Mouse (Mus musculus) liver, embryonic 16.5 days (tissue): Measurements from ENCODE around the gene Pdcd4. TPM values are rescaled to one million over a fixed set of nuclear protein-coding genes. Genes with fewer than 3 reads are reported as not detected.

ENCODE experiments used
- ATAC-seq: fragments of 200-750 bp; cut with Nextera tagmentation; 2 replicates; pipeline ENCODE4 v1.8.0; 2017; ENCODE audit warnings: low read depth, mild to moderate bottlenecking, moderate number of reproducible peaks, moderate library complexity
- H3K27ac ChIP-seq: fragments of 300-500 bp; sonication (generic); 2 replicates; pipeline ENCODE4 v1.5.1; 2014; ENCODE audit warnings: mild to moderate bottlenecking, low read length
- H3K27me3 ChIP-seq: fragments of 300-500 bp; sonication (generic); 2 replicates; pipeline ENCODE4 v1.6.1; 2014; ENCODE audit warnings: low read depth, low read length, mixed read lengths; ENCODE audit not compliant: control insufficient read depth, insufficient read depth
- H3K36me3 ChIP-seq: fragments of 300-500 bp; sonication (generic); 2 replicates; pipeline ENCODE4 v1.6.1; 2014; ENCODE audit warnings: mild to moderate bottlenecking; ENCODE audit not compliant: control insufficient read depth, insufficient read depth
- H3K4me1 ChIP-seq: fragments of 300-500 bp; sonication (generic); 2 replicates; pipeline ENCODE4 v1.6.1; 2014; ENCODE audit warnings: low read depth, low read length, mixed read lengths; ENCODE audit not compliant: control insufficient read depth
- H3K4me2 ChIP-seq: fragments of 300-500 bp; sonication (generic); 2 replicates; pipeline ENCODE4 v1.6.1; 2014; ENCODE audit warnings: low read depth, low read length, mixed read lengths
- H3K4me3 ChIP-seq: fragments of 300-500 bp; sonication (generic); 2 replicates; pipeline ENCODE4 v1.5.1; 2014; ENCODE audit warnings: low read depth, mild to moderate bottlenecking, low read length
- H3K9ac ChIP-seq: fragments of 300-500 bp; sonication (generic); 2 replicates; pipeline ENCODE4 v1.6.1; 2014; ENCODE audit warnings: low read depth, low read length
- H3K9me3 ChIP-seq: fragments of 300-500 bp; sonication (generic); replicated peaks from 2 replicates; pipeline ENCODE4 v1.6.1; 2016; ENCODE audit warnings: low read length; ENCODE audit not compliant: control insufficient read depth
- WGBS: fragments of 180-500 bp; shearing (Covaris S2); extraction: QIAGEN DNeasy Blood & Tissue Kit; methylation state at CpG from one replicate; pipeline ENCODE4 v1.1.7; 2014; ENCODE audit not compliant: insufficient replicate concordance; 5-methylcytosine and 5-hydroxymethylcytosine counted together
- polyA plus RNA-seq: library from polyadenylated mRNA; unstranded; fragments of >200 nt; fragmentation: Nextera tagmentation; extraction: Ambion mirVana; gene quantifications from 2 replicates; pipeline ENCODE4 v1.2.1, GENCODE M21; 2015

The Pdcd4 gene
- polyA plus RNA-seq, 1 experiment from 2014 or later = 21.5 TPM

DNA sequence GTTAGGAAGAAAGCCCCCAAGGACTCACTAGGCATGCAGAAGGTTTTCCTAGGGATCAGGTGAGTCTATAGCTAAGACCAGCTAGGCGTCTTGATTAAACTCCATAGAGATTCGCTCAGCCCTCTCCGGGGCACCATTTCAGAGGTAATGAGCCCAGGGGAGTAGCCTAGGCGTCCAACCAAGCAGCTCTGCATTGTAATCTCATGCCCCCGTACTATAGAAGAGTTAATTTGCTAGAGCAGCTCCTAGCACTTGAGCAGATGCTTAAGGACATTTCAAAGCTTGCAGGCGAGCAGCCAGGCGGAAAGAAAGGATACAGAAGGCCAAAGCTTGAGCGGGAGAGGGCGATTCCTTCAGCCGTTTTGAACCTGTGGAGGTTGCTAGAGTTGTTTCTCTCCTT is 6.6 kb upstream of the Pdcd4 start:
- Histone ChIP-seq H3K9ac (no peak overlapping the region), H3K4me3 (no peak overlapping the region), H3K27me3 (no peaks in the 10 kb centered on the region), H3K9me3 (no peaks in the 10 kb centered on the region), H3K36me3 (no peaks in the 10 kb centered on the region), H3K4me1 (peaks cover 40% of the 10 kb centered on the region), H3K27ac (no peak overlapping the region), H3K4me2 (no peak overlapping the region)
- no peak for ATAC-seq
- 88% methylated on average over 10 of the region's 10 CpGs for WGBS

DNA sequence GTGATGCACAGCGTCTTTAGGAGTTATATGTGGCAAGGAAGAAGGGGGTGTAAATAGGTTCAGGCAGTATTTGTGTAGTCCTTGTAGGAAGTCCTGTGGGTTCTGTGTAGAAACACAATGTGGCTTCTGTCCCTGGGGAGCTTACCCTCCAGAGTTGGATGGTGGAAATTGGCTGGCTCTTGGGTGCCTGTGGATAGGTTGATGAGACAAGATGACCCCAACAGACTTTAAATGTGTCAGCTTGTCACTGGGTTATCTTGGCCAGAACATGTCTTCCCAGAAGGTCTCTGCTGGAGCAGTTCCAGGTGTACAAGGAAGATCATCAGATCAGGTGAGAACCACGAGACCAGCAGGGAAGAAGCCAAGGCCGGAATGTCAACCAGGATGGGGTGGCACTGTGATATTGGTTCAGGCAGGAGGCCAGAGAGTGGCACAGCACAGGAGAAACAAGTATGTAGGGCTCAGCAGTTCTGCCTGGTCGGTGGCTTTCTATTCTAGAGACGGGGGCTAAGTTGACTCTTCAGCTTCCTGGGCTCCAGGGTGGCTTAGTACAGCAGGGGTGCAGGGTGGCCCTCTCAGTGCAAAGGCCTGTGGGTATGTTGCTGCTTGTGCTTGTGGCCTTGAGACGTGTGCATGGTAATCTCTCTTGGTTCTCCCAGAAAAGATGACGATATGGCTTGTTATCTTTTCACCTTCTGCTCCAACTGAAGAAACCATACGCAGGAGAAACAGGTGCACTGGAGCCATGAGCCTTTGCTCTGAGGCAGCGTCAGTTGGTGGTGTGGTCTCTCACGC is 5.3 kb upstream of the Pdcd4 start:
- no peaks in the 10 kb centered on the region for H3K27me3 ChIP-seq
- WGBS = 35% methylated on average over 10 of the region's 10 CpGs
- H3K9ac ChIP-seq = peak overlapping the region; percentile 6; the same call in 1 of the 2 replicates
- peaks cover 53% of the 10 kb centered on the region for H3K4me1 ChIP-seq
- H3K4me2 ChIP-seq = no peak overlapping the region
- H3K9me3 ChIP-seq = no peaks in the 10 kb centered on the region
- ATAC-seq = peak; percentile 56
- H3K36me3 ChIP-seq = no peaks in the 10 kb centered on the region
- peak overlapping the region; percentile 64 for H3K27ac ChIP-seq
- no peak overlapping the region for H3K4me3 ChIP-seq

DNA sequence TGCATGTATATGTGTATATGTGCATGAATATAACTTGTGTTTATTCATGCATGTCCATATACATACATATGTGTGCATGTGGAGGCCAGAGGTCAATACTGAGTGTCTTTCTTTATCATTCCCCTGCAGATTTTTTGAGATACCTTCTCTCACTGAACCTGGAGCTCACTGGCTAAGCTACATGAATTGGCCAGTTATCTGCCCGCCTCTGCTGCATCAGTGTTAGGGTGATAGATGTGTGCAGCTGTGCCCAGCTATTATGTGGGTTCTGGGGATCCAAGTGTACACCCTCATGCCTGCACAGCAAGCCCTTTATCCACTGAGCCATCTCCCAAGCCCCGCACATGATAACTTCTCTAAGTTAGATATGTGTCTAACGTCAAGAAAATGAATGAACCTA is 4.2 kb upstream of the Pdcd4 start:
- Histone ChIP-seq H3K9me3 (no peaks in the 10 kb centered on the region), H3K9ac (no peak overlapping the region), H3K27me3 (no peaks in the 10 kb centered on the region), H3K4me2 (no peak overlapping the region), H3K4me3 (no peak overlapping the region), H3K27ac (peak overlapping the region; percentile 64), H3K4me1 (peaks cover 64% of the 10 kb centered on the region), H3K36me3 (no peaks in the 10 kb centered on the region)
- WGBS = 17% methylated on average over 3 of the region's 3 CpGs
- peak; percentile 81 for ATAC-seq

- H3K27ac ChIP-seq = peak overlapping the region; percentile 64
- no peak for ATAC-seq
- no peaks in the 10 kb centered on the region for H3K9me3 ChIP-seq
- no peak overlapping the region for H3K9ac ChIP-seq
- H3K27me3 ChIP-seq = no peaks in the 10 kb centered on the region
- H3K4me1 ChIP-seq = peaks cover 69% of the 10 kb centered on the region
- H3K4me2 ChIP-seq = no peak overlapping the region
- no peak overlapping the region for H3K4me3 ChIP-seq
- WGBS = 47% methylated on average over 9 of the region's 9 CpGs
- H3K36me3 ChIP-seq = no peaks in the 10 kb centered on the region
Measured at GRCm38 (mm10) chr19:53888331-53888730, 3.7 kb upstream of the Pdcd4 start.

- Histone ChIP-seq H3K27ac (peak overlapping the region; percentile 27; the same call in 1 of the 2 replicates), H3K27me3 (no peaks in the 10 kb centered on the region), H3K36me3 (no peaks in the 10 kb centered on the region), H3K9ac (no peak overlapping the region), H3K9me3 (no peaks in the 10 kb centered on the region), H3K4me2 (no peak overlapping the region), H3K4me1 (peaks cover 81% of the 10 kb centered on the region), H3K4me3 (no peak overlapping the region)
- ATAC-seq = no peak
- 36% methylated on average over 5 of the region's 5 CpGs for WGBS
Measured at GRCm38 (mm10) chr19:53889555-53889954, 2.5 kb upstream of the Pdcd4 start.

- no peaks in the 10 kb centered on the region for H3K36me3 ChIP-seq
- no peak overlapping the region for H3K9ac ChIP-seq
- H3K4me2 ChIP-seq = no peak overlapping the region
- 39% methylated on average over 5 of the region's 5 CpGs for WGBS
- no peak overlapping the region for H3K4me3 ChIP-seq
- peak overlapping the region; percentile 82 for H3K27ac ChIP-seq
- H3K4me1 ChIP-seq = peaks cover 85% of the 10 kb centered on the region
- no peaks in the 10 kb centered on the region for H3K9me3 ChIP-seq
- no peaks in the 10 kb centered on the region for H3K27me3 ChIP-seq
- ATAC-seq = no peak
Measured at GRCm38 (mm10) chr19:53890274-53890673, 1.8 kb upstream of the Pdcd4 start.

- no peaks in the 10 kb centered on the region for H3K27me3 ChIP-seq
- H3K9me3 ChIP-seq = no peaks in the 10 kb centered on the region
- 32% methylated on average over 5 of the region's 5 CpGs for WGBS
- H3K4me3 ChIP-seq = no peak overlapping the region
- H3K4me2 ChIP-seq = peak overlapping the region; percentile 26; the same call in 1 of the 2 replicates
- ATAC-seq = peak; percentile 6; the same call in 1 of the 2 replicates
- no peaks in the 10 kb centered on the region for H3K36me3 ChIP-seq
- peaks cover 85% of the 10 kb centered on the region for H3K4me1 ChIP-seq
- H3K9ac ChIP-seq = 0 out of 2 replicates have a peak overlapping the region, but pooled peaks have one; percentile 7
- H3K27ac ChIP-seq = peak overlapping the region; percentile 82
Measured at GRCm38 (mm10) chr19:53890781-53891251, 1.2 kb upstream of the Pdcd4 start.

DNA sequence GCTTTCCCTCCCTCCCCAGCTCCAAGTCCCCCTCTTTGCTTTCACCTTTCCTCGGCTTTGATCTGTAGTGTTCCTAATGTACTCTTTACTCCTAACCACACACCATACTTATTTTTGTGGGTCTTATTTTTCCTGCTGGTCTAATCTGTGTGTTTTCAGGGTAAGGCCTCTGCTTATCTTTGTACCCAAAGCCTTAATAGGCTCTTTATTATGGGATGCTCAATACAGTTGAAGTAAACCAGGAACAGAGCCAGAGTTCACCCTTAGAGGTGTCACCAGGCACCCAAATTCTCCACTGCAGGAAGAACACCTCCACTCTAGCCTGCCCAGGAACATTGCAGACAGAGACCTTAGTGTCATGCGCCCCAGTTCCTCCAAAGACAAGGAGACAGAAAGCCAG is 462 bp upstream of the Pdcd4 start:
- no peak overlapping the region for H3K4me3 ChIP-seq
- peak overlapping the region; percentile 9; the same call in 1 of the 2 replicates for H3K9ac ChIP-seq
- H3K27me3 ChIP-seq = no peaks in the 10 kb centered on the region
- H3K4me2 ChIP-seq = no peak overlapping the region
- 39% methylated on average over 2 of the region's 2 CpGs for WGBS
- ATAC-seq = no peak; the same call in 1 of the 2 replicates
- peak overlapping the region; percentile 82 for H3K27ac ChIP-seq
- H3K9me3 ChIP-seq = no peaks in the 10 kb centered on the region
- H3K36me3 ChIP-seq = no peaks in the 10 kb centered on the region
- H3K4me1 ChIP-seq = peaks cover 83% of the 10 kb centered on the region

- no peak overlapping the region for H3K4me3 ChIP-seq
- H3K4me1 ChIP-seq = peaks cover 69% of the 10 kb centered on the region
- no peak overlapping the region for H3K9ac ChIP-seq
- H3K27ac ChIP-seq = peak overlapping the region; percentile 82
- 17% methylated on average over 9 of the region's 9 CpGs for WGBS
- H3K27me3 ChIP-seq = no peaks in the 10 kb centered on the region
- no peak overlapping the region for H3K4me2 ChIP-seq
- H3K9me3 ChIP-seq = no peaks in the 10 kb centered on the region
- no peaks in the 10 kb centered on the region for H3K36me3 ChIP-seq
- ATAC-seq = no peak
Measured at GRCm38 (mm10) chr19:53892838-53893359, 868 bp downstream of the Pdcd4 start.
